Mouse (Mus musculus) cerebellum, postnatal 10 days (tissue): ENCODE results near the gene Fcrl5.

ENCODE experiments used
- DNase-seq, 2 experiments: peaks; one replicate each; pipeline ENCODE4 v3.0.0; 2021; ENCODE audit warnings: mixed read lengths in 2 of 2

Gene Fcrl5

DNA sequence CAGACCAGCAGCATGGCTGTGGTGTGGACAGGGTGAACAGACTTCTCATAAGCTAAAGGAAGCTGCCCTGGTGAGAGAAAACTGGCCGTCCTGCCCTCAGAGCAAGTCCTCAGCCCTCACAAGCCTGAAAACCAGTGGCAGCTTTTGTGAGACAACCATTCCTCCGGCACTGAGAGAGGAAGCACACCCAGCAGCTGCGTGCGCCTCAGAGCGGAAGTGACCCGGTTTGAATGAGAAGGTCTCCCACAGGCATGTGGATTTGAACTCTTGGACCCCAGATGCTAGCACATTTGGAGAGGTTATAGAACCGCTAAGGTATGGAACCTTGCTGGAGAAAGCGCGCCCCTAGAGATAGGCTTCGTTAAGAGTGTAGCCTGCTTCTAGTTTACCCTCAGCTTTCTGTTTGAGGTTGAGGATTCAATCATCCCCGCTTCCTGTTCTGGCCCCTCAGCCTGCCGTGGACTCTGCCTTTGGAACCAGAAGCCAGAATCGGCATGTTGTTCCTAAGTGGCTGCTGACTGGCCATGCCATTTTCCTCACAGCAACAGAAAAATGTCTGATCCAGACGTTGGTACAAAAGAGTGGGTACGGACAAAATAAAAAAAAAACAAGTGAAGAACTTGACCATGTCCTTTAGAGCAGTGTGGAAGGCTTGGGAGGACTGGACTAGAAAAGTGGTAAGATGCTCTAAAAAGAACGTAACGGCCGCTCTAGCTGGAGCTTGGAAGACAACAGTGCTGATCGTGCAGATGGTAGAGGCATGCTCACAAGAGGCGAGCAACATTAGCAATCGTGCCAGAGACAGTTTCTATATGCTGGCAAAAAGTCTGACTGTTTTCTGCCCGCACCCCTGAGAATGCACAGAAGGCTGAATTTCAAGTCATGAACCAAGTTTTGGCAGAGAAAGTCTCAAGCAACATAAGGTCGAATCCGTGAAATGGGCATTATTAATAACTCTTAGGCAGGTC lies 64.8 kb downstream of the Fcrl5 start:
- DNase-seq = no peak

DNA sequence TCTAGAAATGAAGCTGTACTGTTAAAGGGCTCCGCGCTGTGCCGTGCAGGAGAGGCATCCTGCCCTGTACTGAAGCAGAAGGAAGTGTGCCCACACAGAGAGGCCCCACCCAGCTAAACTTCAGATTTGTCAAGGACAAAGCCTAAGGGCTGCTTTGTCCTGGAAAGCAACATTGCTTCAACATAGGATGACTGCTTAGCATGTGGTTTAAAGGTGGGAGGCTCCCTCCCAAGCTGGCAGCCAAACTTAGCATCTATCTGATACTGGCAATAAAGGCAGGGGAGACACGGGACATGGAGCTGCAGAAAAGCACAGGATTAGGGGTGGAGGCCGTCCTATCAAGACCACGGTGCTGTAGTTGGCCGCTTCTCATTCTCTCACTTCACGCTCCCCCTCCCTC lies 65.6 kb downstream of the Fcrl5 start:
- no peak for DNase-seq

DNA sequence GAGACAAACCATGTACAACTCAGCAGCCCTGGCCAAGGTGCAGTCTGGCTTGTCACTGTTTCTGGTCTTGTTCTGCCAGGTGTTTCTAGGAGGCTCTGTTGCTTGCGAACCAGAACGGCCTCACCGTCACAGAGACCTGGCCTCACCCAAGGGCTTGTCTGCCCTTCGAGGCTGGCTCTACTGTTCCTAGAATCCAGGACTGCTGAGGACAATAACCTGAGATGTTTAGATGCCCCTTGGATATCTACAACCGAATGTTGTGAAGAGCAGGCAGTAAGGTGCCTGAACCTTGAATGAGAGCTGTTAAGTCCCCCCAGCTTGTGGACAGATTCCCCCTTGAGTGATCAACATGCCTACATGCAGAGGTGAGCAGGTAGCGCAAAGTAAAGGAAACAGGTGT lies 67.2 kb downstream of the Fcrl5 start:
- DNase-seq = no peak

GRCm38 (mm10) chr3:87504330-87504729 lies 68.8 kb downstream of the Fcrl5 start:
- peak; percentile 77 to 83 for DNase-seq

GRCm38 (mm10) chr3:87504749-87505425 lies 69.3 kb downstream of the Fcrl5 start:
- DNase-seq = no peak

DNA sequence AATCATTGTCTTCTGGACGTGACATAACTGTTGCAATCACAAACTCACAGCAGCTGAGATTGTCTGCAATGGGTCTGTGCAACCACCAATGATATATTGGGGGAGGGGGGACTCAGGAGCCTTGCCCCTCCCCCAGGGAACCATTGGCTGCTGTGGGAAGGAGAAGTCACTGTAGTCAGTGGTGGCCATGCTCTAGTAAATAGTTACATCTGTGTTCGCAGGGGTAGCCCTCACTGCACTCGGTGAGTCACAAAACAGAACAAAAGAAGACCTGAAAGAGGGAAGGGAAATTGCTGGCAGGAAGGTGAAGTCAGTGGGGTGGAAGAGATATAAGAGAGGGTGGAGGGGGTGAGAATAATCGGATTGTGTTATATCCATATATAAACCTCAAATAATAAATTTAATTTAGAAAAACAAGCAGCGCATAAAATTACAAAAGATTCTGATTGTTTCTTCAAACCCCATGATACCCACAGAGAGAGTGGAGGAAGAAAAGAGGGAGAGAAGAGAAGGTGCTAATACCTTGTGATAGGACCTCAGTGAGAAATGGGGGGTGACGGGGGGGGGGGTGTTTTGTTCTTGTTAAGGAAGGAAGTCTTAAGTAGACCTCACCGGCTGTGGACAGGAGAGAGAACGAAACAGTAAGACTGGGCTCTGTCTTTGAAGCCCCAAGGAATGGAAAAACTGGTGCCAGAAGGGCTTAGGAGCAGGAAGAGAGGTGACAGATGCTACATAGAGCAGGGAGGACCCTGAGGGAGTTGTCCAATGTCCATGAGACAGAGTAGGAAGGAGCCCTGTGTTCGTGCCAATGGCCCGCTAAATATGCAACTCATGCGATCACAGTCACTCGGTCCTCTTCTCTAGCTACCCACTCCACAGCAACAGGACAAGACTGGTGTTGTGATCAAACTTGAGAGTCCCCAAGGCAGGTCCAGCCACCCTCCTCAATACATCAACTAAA lies 71.2 kb downstream of the Fcrl5 start:
- DNase-seq = peak; percentile 27 to 38

GRCm38 (mm10) chr3:87508205-87508901 lies 72.8 kb downstream of the Fcrl5 start:
- DNase-seq = peak; percentile 95 to 99

DNA sequence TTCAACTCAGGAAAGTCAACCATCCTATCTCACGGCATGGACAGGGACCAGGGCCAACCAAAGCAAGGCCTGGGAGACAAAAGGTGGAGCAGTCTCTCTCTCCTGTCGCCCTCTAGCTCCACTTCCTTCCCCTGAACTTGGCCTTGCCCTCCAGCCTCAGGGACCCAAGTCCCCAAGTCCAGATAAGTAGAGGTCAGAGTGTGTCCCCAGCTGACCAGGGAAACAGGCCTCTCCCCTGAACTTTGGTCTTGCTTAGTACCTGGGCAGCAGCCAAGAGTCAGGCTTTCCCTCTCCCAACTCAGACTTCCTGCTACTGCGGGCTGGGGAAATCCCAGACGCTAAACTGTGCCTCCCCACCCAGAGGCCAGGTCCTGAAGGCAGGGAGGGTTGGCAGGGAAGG lies 73.5 kb downstream of the Fcrl5 start:
- peak in 1 of 2 experiments; percentile 27 for DNase-seq

DNA sequence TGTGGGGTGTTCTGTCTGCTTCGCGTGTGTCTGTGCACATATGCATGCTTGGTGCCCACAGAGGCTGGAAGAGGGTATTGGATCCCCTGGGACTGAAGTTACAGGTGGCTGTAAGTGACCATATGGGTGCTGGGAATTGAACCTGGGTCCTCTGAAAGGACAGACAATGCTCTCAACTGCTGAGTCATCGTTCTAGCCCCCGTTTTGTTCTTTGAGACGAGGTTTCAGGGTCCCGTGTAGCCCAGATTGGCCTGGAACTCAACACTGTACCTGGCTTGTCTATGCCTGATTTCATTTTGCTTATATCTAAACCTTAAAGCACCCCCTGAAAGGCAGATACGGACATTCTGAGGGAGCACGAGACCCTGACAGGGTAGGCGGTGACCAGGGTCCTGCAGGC lies 75.3 kb downstream of the Fcrl5 start:
- DNase-seq = no peak

GRCm38 (mm10) chr3:87511971-87512765 lies 76.6 kb downstream of the Fcrl5 start:
- peak; percentile 52 to 54 for DNase-seq

DNA sequence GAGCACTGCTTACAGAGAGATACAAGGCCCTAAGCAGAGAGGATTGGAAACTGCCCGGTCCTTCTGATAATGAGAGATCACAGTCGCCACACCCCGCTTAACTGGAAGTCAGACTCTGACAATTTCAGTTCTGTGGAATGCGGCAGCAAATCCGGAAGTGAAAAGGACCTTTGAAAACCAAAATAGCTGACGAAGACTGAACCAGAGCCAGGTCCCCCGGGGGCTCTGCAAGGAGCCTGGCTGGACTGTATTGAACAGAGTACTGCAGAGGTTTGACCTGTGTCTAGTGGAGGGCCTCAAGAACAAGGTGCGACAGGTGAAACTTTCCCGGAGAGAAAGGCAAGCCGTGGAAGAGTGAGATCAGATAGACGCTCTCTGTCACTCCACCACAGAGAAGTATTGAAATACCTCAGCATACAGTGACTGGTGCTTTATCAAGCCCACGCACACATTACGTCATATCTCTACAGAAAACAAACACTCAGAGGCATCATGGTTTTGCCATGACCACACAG lies 80.1 kb downstream of the Fcrl5 start:
- DNase-seq = no peak

DNA sequence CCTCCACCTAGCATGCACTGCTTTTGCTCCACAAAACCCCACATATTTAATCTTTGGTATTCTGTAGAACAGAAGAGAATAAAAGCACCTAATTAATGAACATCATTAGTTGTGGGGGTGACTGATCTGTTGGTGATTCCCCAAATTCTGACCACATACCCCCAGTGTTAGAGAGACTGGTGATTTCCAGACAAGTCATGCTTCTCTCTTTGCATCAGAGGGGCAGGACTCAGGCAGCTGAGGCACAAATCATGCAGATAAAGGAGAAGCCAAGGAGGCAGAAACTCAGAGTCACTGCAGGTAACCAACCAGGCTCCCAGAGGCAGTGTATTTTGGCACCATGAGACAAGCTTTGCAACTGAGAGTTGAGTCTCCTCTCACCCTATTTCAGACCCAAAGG lies 82.9 kb downstream of the Fcrl5 start:
- no peak for DNase-seq

- no peak for DNase-seq
Observed at GRCm38 (mm10) chr3:87521126-87521525, 85.6 kb downstream of the Fcrl5 start.

GRCm38 (mm10) chr3:87521833-87522232 lies 86.3 kb downstream of the Fcrl5 start:
- no peak for DNase-seq

DNA sequence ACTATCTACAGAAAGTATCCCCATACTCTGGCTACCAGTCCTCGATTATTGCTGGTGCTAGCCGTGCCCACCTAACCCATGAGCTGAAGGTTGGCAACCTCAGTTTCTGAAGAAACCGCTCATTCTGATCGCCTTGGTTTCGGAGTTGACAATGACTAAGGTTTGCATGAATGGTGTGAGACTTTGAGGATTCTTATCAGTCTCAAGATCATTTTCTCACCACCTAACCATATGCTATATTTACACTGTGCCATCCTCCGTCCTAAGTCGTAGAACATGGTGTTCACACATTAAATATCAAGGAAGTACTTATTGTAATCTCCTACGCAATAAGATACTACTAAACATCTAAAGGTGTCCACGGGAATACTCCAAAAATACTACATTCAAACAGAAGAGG lies 88.1 kb downstream of the Fcrl5 start:
- no peak for DNase-seq

DNA sequence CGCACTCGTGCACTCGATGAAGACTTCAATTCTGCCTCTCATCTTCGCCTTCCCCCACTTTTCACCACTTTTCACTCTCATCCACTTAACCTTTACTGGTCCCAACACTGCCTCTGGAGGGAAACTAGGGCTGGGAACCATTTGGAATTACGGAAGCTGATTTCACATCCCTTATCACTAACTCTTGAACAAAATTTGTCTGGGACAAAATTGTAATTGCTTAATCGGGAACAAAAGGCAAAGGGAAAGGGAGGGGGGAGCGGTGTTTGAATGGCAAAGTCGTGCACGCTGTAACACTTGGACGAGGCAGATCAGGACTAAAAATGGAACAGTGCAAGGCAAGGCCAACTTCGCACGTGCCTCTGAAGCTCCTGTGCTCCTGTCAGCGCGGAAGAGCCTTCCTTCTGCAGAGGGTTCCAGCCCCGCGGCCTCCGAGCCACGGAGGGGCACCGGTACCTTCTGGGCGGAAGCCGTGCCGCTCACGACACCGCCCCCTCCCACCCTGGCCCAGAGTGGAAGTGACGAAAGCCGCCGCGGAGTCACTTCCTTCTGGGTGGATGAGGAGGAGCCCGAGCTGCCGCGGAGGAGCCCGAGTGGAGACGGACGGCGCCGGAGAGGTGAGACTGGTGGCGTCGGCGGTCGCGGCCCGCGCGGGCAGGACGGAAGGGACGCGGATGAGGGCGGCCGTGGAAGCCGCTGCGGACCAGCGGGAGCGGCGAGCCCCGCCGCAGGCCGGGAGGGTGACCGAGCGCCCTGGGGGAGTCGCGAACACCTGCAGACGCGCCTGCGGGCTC lies 89.7 kb downstream of the Fcrl5 start, which contains the start of gene Etv3:
Gene Etv3 (plus strand): TSS at position 365 of the 794 bp plus-strand sequence.
- DNase-seq = peak; percentile 97

DNA sequence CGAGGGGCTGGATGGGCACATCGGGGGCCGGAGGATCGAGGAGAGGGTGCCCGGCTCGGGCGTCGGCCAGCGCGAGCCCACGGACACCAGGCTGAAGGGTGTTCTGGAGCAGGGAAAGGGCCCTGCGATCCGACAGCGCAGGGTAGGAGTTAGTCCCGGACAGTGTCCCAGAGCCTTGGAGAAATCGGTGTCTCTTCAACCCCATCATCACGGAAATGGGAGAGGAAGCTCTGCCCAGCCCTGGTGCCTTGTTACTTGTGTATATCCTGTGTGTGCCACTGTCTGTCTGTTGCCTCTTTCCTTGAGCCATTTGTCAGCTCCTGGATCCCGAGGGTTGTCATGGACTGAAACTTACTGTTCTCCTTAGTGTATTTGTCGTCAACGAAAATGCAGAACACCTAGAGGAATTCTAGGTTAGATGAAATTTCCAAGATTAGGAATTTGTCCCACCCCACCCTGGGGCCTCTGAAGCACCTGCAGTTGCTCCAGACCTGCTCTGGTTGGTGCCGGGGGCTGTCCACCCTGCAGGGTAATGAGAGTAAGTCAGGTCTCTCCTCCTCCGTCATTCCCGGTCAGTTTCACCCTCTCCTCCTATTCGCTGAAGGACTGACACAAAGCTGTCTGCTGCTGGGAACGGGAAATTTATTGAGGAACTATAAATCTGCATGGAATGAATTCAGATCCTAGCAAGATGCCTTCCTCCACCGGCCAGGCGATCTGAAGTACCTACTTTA lies 90.4 kb downstream of the Fcrl5 start:
- DNase-seq = peak; percentile 30 to 51

- DNase-seq = no peak
Observed at GRCm38 (mm10) chr3:87527139-87527538, 91.6 kb downstream of the Fcrl5 start.

DNA sequence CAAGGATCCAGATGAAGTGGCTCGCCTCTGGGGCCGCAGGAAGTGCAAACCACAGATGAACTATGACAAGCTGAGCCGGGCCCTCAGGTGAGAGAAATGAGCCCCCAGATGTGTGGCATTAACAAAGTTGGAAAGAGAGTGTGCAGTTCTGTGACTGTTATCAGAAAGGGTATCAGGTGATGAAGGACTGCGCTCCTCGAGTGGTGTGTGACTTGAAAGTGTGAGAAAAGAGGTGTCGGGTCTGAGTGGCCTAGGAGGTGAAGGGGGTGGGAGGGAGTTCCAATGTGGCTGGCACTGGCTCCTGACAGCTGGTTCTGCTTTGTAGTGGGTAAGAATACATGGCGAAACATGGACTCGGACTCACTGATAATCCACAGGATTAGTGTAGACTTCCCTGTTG lies 92.4 kb downstream of the Fcrl5 start:
- no peak for DNase-seq
